ENCODE assay signal across 10 mouse cellular contexts in genomic region chr9:56583139-56584042, GRCm38 (mm10).
DNase-seq lines count a peak whose midpoint lies in the region; ATAC-seq and TF ChIP-seq lines count a peak whose summit lies in the region.
"Had no signal": no experiment of that assay in that cellular context is flagged by ENCODE, and none has a peak within 500 bp of the region (broad histone marks: within the 10 kb centered on the region; RNA-seq: fewer than 3 reads in every experiment).

No protein-coding gene starts in this region.

- 43% methylated on average over 11 of the region's 11 CpGs for WGBS in hindbrain, embryonic 14.5 days
- WGBS in neural tube, embryonic 15.5 days, result 56% methylated on average over 11 of the region's 11 CpGs

- H3K4me2 ChIP-seq in hindbrain, embryonic 14.5 days (replicated peaks), result no peak overlapping the region
- H3K4me2 ChIP-seq in neural tube, embryonic 15.5 days, result no peak overlapping the region

- peaks cover 9% of the 10 kb centered on the region for H3K4me1 ChIP-seq in hindbrain, embryonic 14.5 days (replicated peaks; ENCODE audit: control insufficient read depth, insufficient read depth, low read length)
- peaks cover 31% of the 10 kb centered on the region for H3K4me1 ChIP-seq in neural tube, embryonic 15.5 days

- peak overlapping the region; percentile 28; the same call in 1 of the 2 replicates for H3K27ac ChIP-seq in layer of hippocampus, adult 2 months
- peak overlapping the region; percentile 16; the same call in 1 of the 2 replicates for H3K27ac ChIP-seq in hindbrain, embryonic 14.5 days
- 0 out of 2 replicates have a peak overlapping the region, but pooled peaks have one; percentile 28 for H3K27ac ChIP-seq in neural tube, embryonic 15.5 days (replicated peaks)

- DNase-seq in layer of hippocampus, adult 2 months (ENCODE audit: low spot score in 2 of 2), result no peak
- no peak for DNase-seq in layer of hippocampus, postnatal 36 days
- DNase-seq in cerebellum, adult 9-10 months, result peak; percentile 51
- no peak for DNase-seq in hindbrain, embryonic 14.5 days (ENCODE audit: low spot score)
- DNase-seq in frontal cortex, postnatal 14 days (ENCODE audit: low spot score in 2 of 2), result no peak
- no peak for DNase-seq in testis, postnatal 10 days (ENCODE audit: low spot score)
- DNase-seq: kidney, postnatal 14 days; lung, adult 18-20 months; thymus, postnatal 14 days had no signal

- H3K9me3 ChIP-seq in hindbrain, embryonic 14.5 days (ENCODE audit: control insufficient read depth, low read length), result no peaks in the 10 kb centered on the region
- H3K9me3 ChIP-seq in neural tube, embryonic 15.5 days (replicated peaks), result no peaks in the 10 kb centered on the region

- no peak for TF ChIP-seq CTCF in layer of hippocampus, adult 2 months (conservative IDR thresholded peaks at IDR 0.05)

- H3K36me3 ChIP-seq in hindbrain, embryonic 14.5 days (replicated peaks; ENCODE audit: control insufficient read depth, insufficient read depth), result no peaks in the 10 kb centered on the region
- H3K36me3 ChIP-seq in neural tube, embryonic 15.5 days, result no peaks in the 10 kb centered on the region

- ATAC-seq in hindbrain, embryonic 14.5 days (ENCODE audit: low FRiP score), result peak; percentile 66
- peak; percentile 58; the same call in 1 of the 2 replicates for ATAC-seq in neural tube, embryonic 15.5 days (ENCODE audit: low FRiP score)

- no peak overlapping the region for H3K9ac ChIP-seq in hindbrain, embryonic 14.5 days
- H3K9ac ChIP-seq in neural tube, embryonic 15.5 days (replicated peaks), result no peak overlapping the region

- no peaks in the 10 kb centered on the region for H3K27me3 ChIP-seq in hindbrain, embryonic 14.5 days (ENCODE audit: control insufficient read depth, insufficient read depth, low read length)
- H3K27me3 ChIP-seq in neural tube, embryonic 15.5 days (replicated peaks), result no peaks in the 10 kb centered on the region

- H3K4me3 ChIP-seq in layer of hippocampus, adult 2 months, result no peak overlapping the region
- no peak overlapping the region for H3K4me3 ChIP-seq in hindbrain, embryonic 14.5 days (replicated peaks; ENCODE audit: low read length)
- no peak overlapping the region for H3K4me3 ChIP-seq in neural tube, embryonic 15.5 days (replicated peaks)
